Mouse (Mus musculus): ENCODE measurements around the gene H2-Ob. TPM values are rescaled to one million over a fixed set of nuclear protein-coding genes. Genes with fewer than 3 reads are reported as not detected.
A peak's percentile ranks its signal among the peaks of the same experiment; 100 is the strongest.

H2-Ob gene
- polyA plus RNA-seq, 1 experiment: not detected

DNA sequence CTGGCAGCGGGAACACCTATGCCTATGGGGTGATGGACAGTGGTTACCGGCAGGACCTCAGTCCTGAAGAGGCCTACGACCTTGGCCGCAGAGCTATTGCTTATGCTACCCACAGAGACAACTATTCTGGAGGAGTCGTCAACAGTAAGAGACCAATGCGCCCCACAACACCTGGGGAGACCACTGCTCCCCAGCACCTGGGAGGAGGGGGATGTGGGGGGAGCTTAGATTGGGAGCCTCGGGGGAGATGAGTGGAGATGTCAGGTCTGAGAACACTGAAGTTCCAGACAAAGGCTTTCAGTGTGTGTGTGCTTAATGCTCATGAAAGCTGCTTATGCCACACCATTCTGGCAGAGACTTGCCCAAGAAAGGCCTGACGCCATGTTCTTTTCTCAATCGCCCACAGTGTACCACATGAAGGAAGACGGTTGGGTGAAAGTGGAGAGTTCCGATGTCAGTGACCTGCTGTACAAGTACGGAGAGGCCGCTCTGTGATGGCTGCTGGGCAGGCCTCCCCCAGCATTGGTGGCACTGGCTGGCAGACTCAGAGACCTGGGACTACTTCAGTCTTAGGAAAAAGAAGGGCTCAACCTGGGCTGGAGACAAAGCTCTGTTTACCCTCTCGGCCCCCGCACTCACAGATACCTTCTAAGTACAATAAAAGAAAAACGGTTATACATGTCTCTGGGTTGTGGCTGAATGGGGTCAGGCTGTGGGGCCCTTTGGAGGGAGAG, 37.8 kb upstream of the H2-Ob start:
- Histone ChIP-seq H3K27ac (ENCODE audit: insufficient read depth, low read length) (no peak overlapping the region), H3K36me3 (ENCODE audit: control insufficient read depth, insufficient read depth, low read length, poor library complexity, severe bottlenecking) (no peaks in the 10 kb centered on the region), H3K9me3 (replicated peaks; ENCODE audit: control insufficient read depth, insufficient read depth, low read length, poor library complexity, severe bottlenecking) (no peaks in the 10 kb centered on the region), H3K9ac (ENCODE audit: low read depth, poor library complexity, severe bottlenecking) (no peak overlapping the region), H3K27me3 (ENCODE audit: control insufficient read depth, insufficient read depth, low read length, poor library complexity, severe bottlenecking) (0 out of 2 replicates have a peak, but pooled peaks cover 2% of the 10 kb centered on the region), H3K4me3 (ENCODE audit: low read depth, low read length) (no peak overlapping the region), H3K4me1 (ENCODE audit: control insufficient read depth, insufficient read depth, low read length) (no peaks in the 10 kb centered on the region)
- TF ChIP-seq EP300 (IDR thresholded peaks at IDR 0.05; ENCODE audit: insufficient read depth, low read depth, low read length): no peak

DNA sequence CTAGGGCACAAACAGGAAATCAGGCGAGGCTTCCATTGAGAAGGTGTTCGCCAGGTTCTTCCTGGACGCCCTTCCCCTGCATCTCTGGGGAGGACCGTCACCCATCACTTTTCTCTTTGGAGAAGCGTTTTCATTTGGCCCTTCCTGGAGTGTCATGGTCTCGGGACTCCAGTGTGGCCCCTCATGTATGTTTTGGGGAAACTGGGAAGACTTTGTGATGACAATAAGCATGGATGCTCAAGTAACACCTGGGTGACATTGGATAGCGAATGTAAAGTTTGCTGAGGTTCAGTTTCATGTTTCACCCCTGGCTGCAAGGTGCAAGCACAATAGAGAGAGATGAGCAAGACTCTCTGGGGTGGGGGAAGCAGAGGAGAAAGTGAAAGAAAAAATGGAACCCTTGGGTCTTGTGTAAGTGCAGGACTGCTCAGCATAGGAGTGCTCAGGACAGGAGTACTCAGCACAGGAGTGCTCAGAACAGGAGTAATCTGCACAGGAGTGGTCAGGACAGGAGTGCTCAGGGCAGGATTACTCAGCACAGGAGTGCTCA, 37.1 kb upstream of the H2-Ob start:
- TF ChIP-seq POLR2A (IDR thresholded peaks at IDR 0.05; ENCODE audit: insufficient read depth, low read length) (no peak), CTCF (IDR thresholded peaks at IDR 0.05; ENCODE audit: low read depth, low read length) (no peak), EP300 (IDR thresholded peaks at IDR 0.05; ENCODE audit: insufficient read depth, low read depth, low read length) (no peak)
- H3K27me3 ChIP-seq (ENCODE audit: control insufficient read depth, insufficient read depth, low read length, poor library complexity, severe bottlenecking): 0 out of 2 replicates have a peak, but pooled peaks cover 2% of the 10 kb centered on the region
- no peak overlapping the region for H3K27ac ChIP-seq (ENCODE audit: insufficient read depth, low read length)
- no peak overlapping the region for H3K9ac ChIP-seq (ENCODE audit: low read depth, poor library complexity, severe bottlenecking)
- no peaks in the 10 kb centered on the region for H3K36me3 ChIP-seq (ENCODE audit: control insufficient read depth, insufficient read depth, low read length, poor library complexity, severe bottlenecking)
- H3K9me3 ChIP-seq (replicated peaks; ENCODE audit: control insufficient read depth, insufficient read depth, low read length, poor library complexity, severe bottlenecking): no peaks in the 10 kb centered on the region
- no peaks in the 10 kb centered on the region for H3K4me1 ChIP-seq (ENCODE audit: control insufficient read depth, insufficient read depth, low read length)
- no peak overlapping the region for H3K4me3 ChIP-seq (ENCODE audit: low read depth, low read length)

DNA sequence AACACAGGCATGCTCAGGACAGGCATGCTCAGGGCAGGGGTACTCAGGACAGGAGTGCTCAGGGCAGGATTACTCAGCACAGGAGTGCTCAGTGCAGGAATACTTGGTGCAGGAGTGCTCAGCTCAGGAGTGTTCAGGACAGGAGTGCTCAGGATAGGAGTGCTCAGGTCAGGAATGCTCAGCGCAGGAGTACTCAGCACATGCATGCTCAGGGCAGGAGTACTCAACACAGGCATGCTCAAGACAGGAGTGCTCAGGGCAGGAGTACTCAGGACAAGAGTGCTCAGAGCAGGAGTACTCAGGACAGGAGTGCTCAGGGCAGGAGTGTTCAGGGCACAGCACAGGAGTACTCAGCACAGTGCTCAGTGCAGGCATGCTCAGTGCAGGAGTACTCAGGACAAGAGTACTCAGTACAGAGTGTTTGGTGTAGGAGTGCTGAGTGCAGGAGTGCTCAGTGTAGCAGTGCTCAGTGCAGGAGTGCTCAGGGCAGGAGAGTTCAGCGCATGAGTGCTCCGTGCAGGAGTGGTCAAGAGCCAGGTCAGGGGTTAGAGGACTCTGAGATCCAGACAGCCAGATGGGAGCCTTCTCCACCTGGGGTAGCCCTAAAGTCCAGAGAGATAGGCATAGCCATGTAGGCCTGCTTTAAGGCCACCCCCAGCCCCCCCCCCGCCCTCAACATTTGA, 35.8 kb upstream of the H2-Ob start:
- H3K9me3 ChIP-seq (replicated peaks; ENCODE audit: control insufficient read depth, insufficient read depth, low read length, poor library complexity, severe bottlenecking): no peaks in the 10 kb centered on the region
- 0 out of 2 replicates have a peak, but pooled peaks cover 2% of the 10 kb centered on the region for H3K27me3 ChIP-seq (ENCODE audit: control insufficient read depth, insufficient read depth, low read length, poor library complexity, severe bottlenecking)
- no peak overlapping the region for H3K9ac ChIP-seq (ENCODE audit: low read depth, poor library complexity, severe bottlenecking)
- no peak overlapping the region for H3K27ac ChIP-seq (ENCODE audit: insufficient read depth, low read length)
- no peaks in the 10 kb centered on the region for H3K4me1 ChIP-seq (ENCODE audit: control insufficient read depth, insufficient read depth, low read length)
- H3K4me3 ChIP-seq (ENCODE audit: low read depth, low read length): no peak overlapping the region
- no peaks in the 10 kb centered on the region for H3K36me3 ChIP-seq (ENCODE audit: control insufficient read depth, insufficient read depth, low read length, poor library complexity, severe bottlenecking)
- TF ChIP-seq POLR2A (IDR thresholded peaks at IDR 0.05; ENCODE audit: insufficient read depth, low read length) (no peak), EP300 (IDR thresholded peaks at IDR 0.05; ENCODE audit: insufficient read depth, low read depth, low read length) (no peak), CTCF (IDR thresholded peaks at IDR 0.05; ENCODE audit: low read depth, low read length) (no peak)

DNA sequence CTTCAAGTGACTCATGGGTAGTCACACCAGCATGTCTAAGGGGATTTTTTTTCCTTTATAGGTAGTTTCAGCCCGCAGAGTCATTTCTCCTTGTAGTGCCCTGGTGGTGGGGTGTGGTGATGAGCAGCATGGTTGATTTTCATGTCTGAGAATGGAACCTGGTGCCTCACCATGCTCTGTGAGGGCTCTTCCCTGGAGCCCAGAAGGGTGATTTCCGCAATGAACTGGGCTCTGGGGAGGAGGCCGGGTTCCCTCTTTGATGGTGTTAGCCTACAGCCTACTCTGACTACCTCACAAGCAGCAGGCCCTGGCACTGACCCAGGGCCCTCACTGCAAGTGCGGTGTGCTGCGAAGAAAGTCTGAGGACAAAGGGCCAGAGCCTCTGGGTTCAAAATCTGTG, 35.3 kb upstream of the H2-Ob start, which contains the start of gene Tap2:
Gene Tap2, plus strand, starts transcription at position 84 of the 400 bp plus-strand sequence.
- Histone ChIP-seq H3K27ac (ENCODE audit: insufficient read depth, low read length) (no peak within 1 kb of the TSS), H3K36me3 (ENCODE audit: control insufficient read depth, insufficient read depth, low read length, poor library complexity, severe bottlenecking) (no peaks in the 10 kb centered on the region), H3K4me1 (ENCODE audit: control insufficient read depth, insufficient read depth, low read length) (no peaks in the 10 kb centered on the region), H3K9me3 (replicated peaks; ENCODE audit: control insufficient read depth, insufficient read depth, low read length, poor library complexity, severe bottlenecking) (no peaks in the 10 kb centered on the region), H3K9ac (ENCODE audit: low read depth, poor library complexity, severe bottlenecking) (peak within 1 kb of the TSS; percentile 69), H3K4me3 (ENCODE audit: low read depth, low read length) (peak within 1 kb of the TSS; percentile 85), H3K27me3 (ENCODE audit: control insufficient read depth, insufficient read depth, low read length, poor library complexity, severe bottlenecking) (no peaks in the 10 kb centered on the region)
- TF ChIP-seq CTCF (IDR thresholded peaks at IDR 0.05; ENCODE audit: low read depth, low read length) (no peak), EP300 (IDR thresholded peaks at IDR 0.05; ENCODE audit: insufficient read depth, low read depth, low read length) (no peak), POLR2A (IDR thresholded peaks at IDR 0.05; ENCODE audit: insufficient read depth, low read length) (no peak)

DNA sequence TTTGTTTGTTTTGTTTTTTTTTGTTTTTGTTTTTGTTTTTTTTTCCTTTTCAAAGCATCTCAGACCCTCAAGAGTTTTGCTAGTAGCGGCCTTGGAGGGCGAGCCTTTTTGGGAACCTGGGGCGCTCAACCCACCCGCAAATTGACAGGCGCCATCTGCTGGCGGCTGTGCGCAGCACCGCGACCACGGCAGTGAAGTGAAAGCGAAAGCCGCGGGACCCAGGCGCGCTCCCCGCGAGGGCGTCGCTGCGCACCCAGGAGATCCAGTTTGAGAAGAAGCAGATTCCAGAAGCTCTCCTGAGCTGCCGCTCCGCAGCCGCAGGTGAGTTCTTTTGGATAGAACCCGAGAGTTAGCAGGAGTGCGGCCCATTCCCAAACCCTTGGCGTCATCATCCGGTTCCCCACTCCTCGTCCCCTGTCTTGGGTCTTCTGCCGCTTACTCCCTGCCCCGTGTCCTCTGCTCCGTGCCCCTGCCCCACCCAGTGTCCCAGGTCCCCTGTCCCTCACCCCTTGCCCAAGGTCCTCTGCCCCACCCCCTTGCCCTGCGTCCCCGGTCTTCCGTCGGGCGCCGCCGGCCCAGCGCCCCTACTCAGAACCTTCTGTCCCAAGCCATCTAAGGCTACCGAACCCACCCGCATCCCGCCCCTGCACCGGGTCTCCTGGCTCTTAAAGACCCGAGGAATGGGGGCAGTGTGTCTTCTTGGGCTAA, 34.2 kb upstream of the H2-Ob start:
- Histone ChIP-seq H3K27me3 (ENCODE audit: control insufficient read depth, insufficient read depth, low read length, poor library complexity, severe bottlenecking) (no peaks in the 10 kb centered on the region), H3K4me1 (ENCODE audit: control insufficient read depth, insufficient read depth, low read length) (no peaks in the 10 kb centered on the region), H3K4me3 (ENCODE audit: low read depth, low read length) (peak overlapping the region; percentile 85), H3K9ac (ENCODE audit: low read depth, poor library complexity, severe bottlenecking) (peak overlapping the region; percentile 69), H3K36me3 (ENCODE audit: control insufficient read depth, insufficient read depth, low read length, poor library complexity, severe bottlenecking) (no peaks in the 10 kb centered on the region), H3K9me3 (replicated peaks; ENCODE audit: control insufficient read depth, insufficient read depth, low read length, poor library complexity, severe bottlenecking) (no peaks in the 10 kb centered on the region), H3K27ac (ENCODE audit: insufficient read depth, low read length) (no peak overlapping the region)
- TF ChIP-seq POLR2A (IDR thresholded peaks at IDR 0.05; ENCODE audit: insufficient read depth, low read length): no peak
- TF ChIP-seq EP300 (IDR thresholded peaks at IDR 0.05; ENCODE audit: insufficient read depth, low read depth, low read length): no peak
- TF ChIP-seq CTCF (IDR thresholded peaks at IDR 0.05; ENCODE audit: low read depth, low read length): peak; percentile 84
